Mouse (Mus musculus) heart, adult 9 months (tissue): ENCODE results near the gene Slc30a3.
A peak's percentile ranks its signal among the peaks of the same experiment; 100 is the strongest.
"Not testable (repeated sequence)": the region's sequence is repeated elsewhere in the genome, so short reads cannot be mapped to it uniquely, and the experiment has no call there.

ENCODE experiments used
- DNase-seq, 2 experiments: peaks; one replicate each; pipeline ENCODE4 v3.0.0; 2022; ENCODE audit warnings: low spot score in 2 of 2

Gene Slc30a3

GRCm38 (mm10) chr5:31093151-31094041 lies 14.6 kb downstream of the Slc30a3 start:
- no peak for DNase-seq

- DNase-seq: no peak
Observed at GRCm38 (mm10) chr5:31092231-31092975, 15.6 kb downstream of the Slc30a3 start.

DNA sequence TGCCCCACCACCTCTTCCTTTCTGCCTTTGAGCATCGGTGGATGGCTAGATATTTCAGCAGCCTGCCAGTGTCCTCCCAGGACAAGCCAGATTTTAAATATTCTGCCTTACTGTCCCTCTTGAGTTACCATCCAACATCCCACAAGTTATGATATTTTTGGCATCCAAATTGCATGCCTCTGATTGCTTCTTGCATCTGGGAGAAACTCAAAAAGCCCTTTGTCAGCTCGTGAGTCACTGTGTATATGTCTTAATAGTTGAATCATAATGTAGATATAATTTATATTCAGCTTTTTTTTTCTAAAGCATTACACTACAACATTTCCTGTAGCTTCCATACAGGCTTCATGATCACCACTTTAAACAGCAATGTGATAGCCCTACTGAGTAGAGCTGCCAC lies 20.9 kb downstream of the Slc30a3 start:
- no peak for DNase-seq

GRCm38 (mm10) chr5:31086606-31087005 lies 21.4 kb downstream of the Slc30a3 start:
- DNase-seq: no peak

DNA sequence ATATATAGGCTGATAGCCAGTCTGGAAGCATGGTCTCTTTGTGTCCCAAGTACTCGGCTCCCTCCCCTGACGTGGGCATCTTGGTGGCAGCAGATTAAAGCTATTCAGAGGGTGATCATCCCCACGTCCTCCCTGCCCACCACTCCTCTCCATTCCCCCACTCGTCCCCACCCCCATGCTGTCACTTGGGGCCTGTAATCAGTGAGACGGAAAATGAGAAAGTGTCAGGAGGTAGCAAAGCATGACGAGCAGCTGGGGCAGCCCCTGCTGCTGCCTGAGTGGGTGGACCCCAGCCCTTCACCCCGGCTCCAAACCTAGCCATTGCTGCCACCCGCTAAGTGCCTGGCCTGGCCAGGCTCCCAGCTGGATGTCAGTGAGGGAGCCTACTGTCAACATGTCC lies 24.1 kb downstream of the Slc30a3 start:
- DNase-seq: no peak

DNA sequence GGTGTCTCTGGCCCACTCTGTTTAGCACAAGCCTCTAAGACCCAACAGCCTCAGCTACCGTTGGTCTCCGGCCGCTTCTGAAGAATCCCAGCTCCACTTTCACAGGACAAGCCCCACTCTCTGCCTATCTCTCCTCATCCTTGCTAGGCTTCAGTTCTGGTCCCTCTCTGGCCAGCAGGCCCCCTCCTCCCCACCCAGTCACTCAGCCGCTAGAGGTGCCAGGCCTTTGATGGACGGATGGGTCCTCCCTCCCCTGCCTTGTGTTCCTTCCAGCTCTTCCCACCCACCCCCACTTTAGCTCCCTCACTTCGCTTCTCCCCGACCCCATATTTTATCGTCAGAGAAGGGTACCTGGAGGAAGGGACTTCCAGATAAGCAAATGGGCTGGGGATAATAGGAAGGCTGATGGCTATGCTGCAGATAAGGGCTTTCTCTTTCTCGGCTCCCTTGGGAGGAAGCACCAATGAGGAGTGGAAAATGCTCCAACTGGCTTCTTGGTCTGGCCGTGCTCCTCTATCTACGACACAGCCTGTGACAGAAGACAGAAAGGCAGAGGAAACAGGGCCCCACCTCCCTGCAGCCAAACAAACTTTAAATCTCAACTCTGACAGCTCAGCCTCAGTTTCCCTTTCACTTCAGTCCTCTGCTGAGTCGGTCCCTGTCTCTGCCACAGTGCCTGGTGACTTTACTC lies 25.0 kb downstream of the Slc30a3 start:
- DNase-seq: peak; percentile 58 to 62

- peak in 1 of 2 experiments; percentile 41 for DNase-seq
Observed at GRCm38 (mm10) chr5:31082355-31082754, 25.7 kb downstream of the Slc30a3 start.

GRCm38 (mm10) chr5:31081386-31081785 lies 26.7 kb downstream of the Slc30a3 start:
- no peak for DNase-seq

DNA sequence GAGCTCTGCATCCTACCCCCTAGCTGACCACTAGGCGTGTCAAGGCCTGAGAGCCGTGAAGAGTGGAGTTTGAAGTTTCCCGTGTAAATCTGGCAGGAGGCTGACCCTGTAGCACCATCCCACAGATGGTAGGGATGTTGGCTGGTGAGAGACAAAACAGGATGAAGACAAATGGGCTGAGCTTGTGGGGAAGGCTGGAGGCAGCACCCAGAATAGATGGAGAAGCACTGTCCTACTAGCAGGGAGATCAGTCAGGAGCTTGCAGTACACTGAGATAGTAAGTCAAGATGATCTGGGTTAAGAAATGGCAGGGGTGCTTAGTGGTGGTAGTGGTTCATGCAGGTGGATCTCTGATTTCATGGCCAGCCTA lies 27.3 kb downstream of the Slc30a3 start:
- no peak for DNase-seq

DNA sequence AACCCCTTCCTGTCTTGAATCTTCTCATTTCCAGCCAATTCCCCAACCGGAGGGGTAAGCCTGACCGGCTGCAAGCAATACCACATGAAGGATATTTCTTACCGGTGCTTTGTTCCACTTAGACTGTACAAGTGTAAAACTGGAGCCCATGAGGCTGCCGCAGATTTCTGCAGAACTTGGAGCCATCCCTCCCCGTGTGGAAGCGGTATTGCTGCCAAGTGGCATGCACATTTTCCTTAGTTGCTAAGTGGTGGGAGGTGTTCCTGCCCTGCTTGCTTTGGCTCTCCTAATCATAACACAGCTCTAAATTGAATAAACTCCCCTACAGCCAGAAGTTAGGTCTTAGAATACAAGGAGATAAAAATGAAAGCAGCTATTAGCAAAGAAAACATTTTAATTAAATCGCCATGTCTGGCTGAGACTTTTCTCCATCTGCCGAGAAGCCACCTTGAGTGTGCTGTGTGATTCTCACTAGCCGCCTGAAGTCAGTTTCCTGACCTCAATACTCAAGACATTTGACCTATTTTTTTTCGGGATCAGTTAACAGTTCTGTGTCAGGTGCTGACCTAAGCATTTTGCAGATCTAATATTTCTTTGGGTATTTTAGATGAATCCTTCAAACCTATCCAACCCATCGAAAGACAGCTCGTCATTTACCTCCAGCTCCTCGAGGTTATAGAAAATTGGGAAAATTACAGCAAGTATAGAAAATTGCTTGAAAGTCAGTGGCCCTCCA lies 27.8 kb downstream of the Slc30a3 start:
- DNase-seq: no peak

- DNase-seq: no peak
Observed at GRCm38 (mm10) chr5:31076346-31076745, 31.7 kb downstream of the Slc30a3 start.

- DNase-seq: no peak
Observed at GRCm38 (mm10) chr5:31073176-31073575, 34.9 kb downstream of the Slc30a3 start.

- DNase-seq: no peak
Observed at GRCm38 (mm10) chr5:31071821-31072220, 36.2 kb downstream of the Slc30a3 start.

DNA sequence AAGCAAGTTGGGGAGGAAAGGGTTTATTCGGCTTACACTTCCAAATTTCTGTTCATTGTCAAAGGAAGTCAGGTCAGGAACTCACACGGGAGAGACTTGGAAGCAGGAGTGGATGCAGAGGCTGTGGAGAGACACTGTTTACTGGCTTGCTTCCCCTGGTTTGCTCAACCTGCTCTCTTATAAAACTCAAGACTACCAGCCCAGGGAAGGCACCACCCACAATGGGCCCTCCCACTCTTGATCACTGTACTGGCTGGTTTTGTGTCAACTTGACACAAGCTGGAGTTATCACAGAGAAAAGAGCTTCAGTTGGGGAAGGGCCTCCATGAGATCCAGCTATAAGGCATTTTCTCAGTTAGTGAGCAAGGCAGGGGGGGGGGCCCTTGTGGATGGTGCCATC lies 37.0 kb downstream of the Slc30a3 start:
- DNase-seq: no peak

DNA sequence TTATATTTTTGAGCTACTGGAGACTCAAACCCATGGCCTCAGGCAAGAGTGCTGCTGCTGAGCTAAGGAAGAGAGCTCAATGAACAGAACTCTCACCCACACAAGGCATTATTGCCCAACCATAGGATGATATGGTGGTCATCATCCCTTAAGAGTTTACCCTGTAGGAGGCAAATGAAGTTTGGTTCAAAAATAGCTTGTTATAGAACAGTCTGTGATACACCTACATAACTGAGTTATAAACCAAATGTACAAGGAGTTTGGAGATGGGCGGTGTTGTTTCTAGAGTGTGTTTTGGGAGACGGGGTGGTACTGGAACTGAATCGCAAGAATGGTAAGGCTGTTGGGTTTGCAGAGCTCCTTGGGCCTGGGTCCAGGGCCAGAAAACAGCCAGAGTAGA lies 38.2 kb downstream of the Slc30a3 start:
- DNase-seq: no peak

DNA sequence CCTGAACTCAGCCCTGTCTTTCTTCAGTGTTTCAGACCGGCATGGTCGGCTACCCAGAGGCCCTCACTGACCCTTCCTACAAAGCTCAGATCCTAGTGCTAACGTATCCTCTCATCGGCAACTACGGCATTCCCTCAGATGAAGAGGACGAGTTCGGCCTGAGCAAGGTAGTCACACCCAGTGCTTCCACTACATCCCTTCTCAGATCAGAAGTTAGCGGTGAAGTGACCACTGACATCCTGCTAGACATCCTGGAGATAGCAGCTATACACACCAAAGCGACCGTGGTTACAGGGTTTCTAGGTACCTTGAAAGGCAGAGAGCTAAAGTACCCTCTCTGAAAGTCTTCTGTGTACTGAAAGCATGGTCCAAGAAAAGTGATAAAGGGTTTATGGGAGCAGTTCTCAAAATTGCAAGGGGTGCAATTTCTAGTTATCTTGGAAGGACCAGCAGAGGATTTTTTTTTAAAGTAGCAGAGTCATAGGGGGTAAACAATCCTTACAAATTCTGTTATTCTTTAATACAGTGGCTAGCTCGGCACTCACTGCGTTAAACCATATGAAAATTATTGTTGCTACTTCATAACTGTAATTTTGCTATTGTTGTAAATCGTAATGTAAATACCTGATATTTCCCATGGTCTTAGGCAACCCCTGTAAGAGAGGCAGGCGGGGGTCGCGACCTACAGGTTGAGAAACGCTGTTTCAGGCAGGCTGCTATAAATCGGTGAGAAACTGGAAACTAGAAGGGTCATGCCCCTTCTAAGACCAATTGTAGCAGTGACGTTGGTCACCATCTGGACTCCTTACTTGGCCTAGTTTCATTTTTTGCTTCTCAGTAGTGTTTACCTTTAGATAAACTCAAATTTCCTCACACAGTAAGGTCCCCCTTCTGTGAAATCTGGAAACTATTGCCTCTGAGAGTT lies 52.6 kb downstream of the Slc30a3 start:
- no peak for DNase-seq

DNA sequence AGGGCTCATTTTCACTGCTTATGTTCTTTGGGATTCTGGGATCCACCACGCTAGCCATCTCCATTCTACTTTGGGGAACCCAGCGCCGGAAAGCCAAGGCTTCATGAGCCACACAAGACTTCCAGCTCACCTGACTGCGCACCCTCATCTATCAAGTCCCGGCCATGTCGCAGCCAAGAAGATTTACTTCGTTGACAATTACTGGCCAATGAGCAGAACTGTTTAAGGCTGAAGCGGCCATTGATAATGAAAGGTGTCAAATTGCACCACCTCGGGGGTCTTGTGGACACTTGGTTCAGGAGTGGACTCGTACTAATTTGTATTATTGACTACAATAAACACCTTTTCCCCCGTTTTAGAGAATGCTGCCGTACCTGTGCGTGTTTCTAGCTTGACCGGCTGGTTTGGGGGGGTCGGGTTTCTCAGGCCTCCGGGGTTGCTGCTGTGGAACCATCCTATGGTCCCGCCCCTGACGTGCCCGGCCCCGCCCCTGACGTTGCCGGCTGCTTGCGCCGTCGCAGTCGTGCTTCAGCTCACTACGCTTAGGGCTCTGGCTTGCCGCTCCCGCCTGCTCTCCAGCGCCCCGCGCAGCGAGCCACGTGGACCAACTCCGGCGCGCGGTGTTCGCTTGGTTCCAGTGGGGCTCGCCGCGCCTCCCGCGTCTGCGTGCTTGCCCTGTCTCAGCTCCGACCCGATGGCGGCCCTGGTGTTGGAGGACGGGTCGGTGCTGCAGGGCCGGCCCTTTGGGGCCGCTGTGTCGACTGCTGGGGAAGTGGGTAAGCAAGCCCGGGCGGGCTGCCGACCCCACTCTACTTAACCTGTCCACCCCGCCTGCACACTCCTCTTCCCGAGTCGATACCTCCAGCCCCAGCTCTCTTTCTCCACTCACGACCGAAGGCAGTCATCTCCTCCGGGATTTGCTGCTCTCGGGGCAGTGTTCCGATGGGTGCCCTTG lies 53.5 kb downstream of the Slc30a3 start, which contains the start of gene Cad:
Gene Cad (plus strand): TSS at position 520 of the 955 bp plus-strand sequence.
- DNase-seq: peak; percentile 92 to 95

DNA sequence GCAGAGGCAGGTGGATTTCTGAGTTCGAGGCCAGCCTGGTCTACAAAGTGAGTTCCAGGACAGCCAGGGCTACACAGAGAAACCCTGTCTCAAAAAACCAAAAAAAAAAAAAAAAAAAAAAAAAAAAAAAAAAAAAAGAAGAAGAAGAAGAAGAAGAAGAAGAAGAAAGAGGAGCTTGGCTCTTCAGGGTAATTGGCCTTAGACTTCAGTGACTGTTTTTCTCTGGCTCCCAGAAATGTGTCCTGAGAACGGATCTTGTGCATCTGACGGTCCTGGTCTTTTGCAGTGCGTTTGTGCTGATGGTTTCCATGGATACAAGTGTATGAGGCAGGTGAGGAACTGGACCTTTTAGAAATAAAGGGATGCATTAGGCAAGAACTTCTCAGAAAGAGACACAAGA lies 54.3 kb downstream of the Slc30a3 start:
- DNase-seq: not testable (repeated sequence)

- DNase-seq: no peak
Observed at GRCm38 (mm10) chr5:31050427-31050826, 57.6 kb downstream of the Slc30a3 start.
